Mouse (Mus musculus): ENCODE data around the gene Bdh1. TPM values are rescaled to one million over a fixed set of nuclear protein-coding genes. Genes with fewer than 3 reads are reported as not detected.

Bdh1 gene
- polyA plus RNA-seq, 1 experiment from 2014 or later, result 143 TPM

DNA sequence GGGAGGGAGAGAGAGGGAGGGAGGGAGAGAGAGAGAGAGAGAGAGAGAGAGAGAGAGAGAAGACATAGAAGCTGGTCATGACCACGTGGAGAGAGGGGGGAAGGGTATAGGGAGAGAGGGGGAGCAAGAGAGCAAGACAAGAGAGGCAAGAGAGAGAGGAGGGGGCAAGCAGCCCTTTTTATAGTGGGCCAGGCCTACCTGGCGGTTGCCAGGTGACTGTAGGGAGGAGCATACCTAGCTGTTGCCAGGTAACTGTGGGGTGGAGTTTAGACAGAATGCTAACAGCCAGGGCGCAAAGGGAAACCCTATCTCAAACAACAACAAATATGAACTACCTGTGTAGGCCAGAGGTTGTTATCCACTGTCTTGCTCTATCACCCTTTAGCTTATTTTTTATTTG lies 8.3 kb upstream of the Bdh1 start:
- Histone ChIP-seq H3K4me1 (no peaks in the 10 kb centered on the region), H3K27me3 (replicated peaks) (no peaks in the 10 kb centered on the region), H3K36me3 (no peaks in the 10 kb centered on the region), H3K27ac (replicated peaks) (no peak overlapping the region), H3K4me2 (no peak overlapping the region), H3K9ac (replicated peaks) (no peak overlapping the region), H3K4me3 (replicated peaks) (no peak overlapping the region), H3K9me3 (replicated peaks) (no peaks in the 10 kb centered on the region)
- ATAC-seq (ENCODE audit: low FRiP score), result no peak
- 63% methylated on average over 3 of the region's 3 CpGs for WGBS

DNA sequence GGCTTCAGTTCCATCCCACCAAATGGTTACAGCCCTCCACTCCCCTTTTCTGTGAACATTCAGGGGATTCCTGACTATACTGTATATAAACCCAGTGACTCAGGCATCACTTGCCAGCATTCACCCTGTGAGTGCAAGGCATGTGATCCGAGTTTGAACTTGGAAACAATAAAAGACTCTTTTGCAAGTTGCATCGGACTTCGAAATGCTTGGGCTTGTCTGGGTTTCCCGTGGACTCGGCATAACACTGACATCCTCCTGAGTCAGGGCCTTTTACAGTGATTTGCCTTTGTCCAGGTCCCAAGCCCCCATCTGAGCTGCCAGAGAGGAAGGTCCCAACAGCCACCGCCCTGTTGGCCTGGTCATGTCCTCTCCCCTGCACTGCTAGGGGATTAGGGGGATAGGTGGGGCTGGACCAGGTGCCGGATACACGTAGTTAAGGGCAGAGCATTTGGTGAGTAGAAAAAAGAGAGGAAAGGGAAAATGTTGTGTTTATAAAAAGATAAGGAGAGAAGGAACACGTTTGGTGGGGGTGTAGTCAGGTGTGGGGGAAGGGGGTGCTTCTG lies 6.1 kb upstream of the Bdh1 start:
- 61% methylated on average over 9 of the region's 9 CpGs for WGBS
- Histone ChIP-seq H3K4me2 (no peak overlapping the region), H3K36me3 (no peaks in the 10 kb centered on the region), H3K4me1 (no peaks in the 10 kb centered on the region), H3K4me3 (replicated peaks) (no peak overlapping the region), H3K27ac (replicated peaks) (no peak overlapping the region), H3K9me3 (replicated peaks) (no peaks in the 10 kb centered on the region), H3K27me3 (replicated peaks) (no peaks in the 10 kb centered on the region), H3K9ac (replicated peaks) (no peak overlapping the region)
- no peak for ATAC-seq (ENCODE audit: low FRiP score)

DNA sequence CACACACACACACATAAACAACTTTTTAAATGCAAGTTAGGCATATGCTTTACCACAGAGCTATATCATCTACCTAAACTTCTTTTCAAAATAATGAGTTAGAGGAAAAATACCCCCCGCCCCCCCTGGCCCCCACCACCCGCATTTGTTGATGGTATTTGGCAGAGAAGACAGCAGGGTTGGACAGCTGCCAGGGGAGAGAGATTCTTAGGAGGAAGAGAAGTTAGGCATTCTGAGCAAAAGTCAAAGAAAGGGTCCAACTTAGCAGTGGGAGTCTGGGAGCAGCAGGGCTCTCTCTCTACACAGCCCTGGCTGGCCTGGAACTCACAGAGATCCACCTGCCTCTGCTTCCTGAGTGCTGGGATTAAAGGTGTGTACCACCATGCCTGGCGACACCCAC lies 3.4 kb upstream of the Bdh1 start:
- Histone ChIP-seq H3K27me3 (replicated peaks) (no peaks in the 10 kb centered on the region), H3K36me3 (no peaks in the 10 kb centered on the region), H3K4me1 (no peaks in the 10 kb centered on the region), H3K27ac (replicated peaks) (no peak overlapping the region), H3K4me2 (no peak overlapping the region), H3K4me3 (replicated peaks) (no peak overlapping the region), H3K9ac (replicated peaks) (no peak overlapping the region), H3K9me3 (replicated peaks) (no peaks in the 10 kb centered on the region)
- ATAC-seq (ENCODE audit: low FRiP score), result no peak
- WGBS, result 77% methylated on average over 3 of the region's 3 CpGs

DNA sequence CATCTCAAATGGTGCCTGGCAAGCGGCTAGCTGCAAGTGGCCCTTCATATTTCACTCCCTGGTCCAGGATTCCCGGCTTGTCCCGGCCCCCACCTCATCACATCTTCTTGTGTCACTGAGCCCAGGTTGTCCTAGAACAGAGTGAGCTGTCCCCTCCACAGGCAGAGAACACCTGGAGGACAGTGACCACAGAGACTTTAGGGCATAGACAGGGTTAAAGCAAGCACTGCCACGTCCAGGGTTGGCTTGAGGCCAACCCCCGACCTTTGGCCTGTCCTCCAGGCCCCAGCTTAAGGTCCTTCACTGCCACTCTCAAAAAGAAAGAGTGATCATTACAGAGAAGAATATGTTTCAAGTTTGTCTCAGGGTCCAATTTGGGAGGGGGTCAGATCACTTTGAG lies 2.6 kb upstream of the Bdh1 start:
- ATAC-seq (ENCODE audit: low FRiP score), result no peak
- 76% methylated on average over 5 of the region's 5 CpGs for WGBS
- no peaks in the 10 kb centered on the region for H3K4me1 ChIP-seq

DNA sequence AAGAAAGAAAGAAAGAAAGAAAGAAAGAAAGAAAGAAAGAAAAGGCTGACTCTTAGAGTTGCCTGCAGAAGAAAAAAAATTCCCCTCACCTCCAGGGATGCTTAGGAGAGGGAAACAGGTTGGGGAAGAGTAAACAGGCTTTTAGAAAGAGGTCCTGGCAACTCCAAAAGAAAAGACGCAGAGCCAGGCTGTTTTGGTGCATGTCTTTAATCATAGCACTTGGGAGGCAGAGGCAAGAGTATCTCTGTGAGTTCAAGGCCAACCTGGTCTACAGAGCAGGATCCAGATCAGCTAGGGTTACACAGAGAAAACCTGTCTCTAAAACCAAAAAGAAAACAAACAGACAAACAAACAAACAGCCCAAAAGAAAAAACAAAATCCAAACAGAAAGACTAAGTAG lies 642 bp downstream of the Bdh1 start:
- no peaks in the 10 kb centered on the region; the same call in 1 of the 2 replicates for H3K27me3 ChIP-seq (replicated peaks)
- no peak for ATAC-seq (ENCODE audit: low FRiP score)
- H3K9ac ChIP-seq (replicated peaks), result no peak overlapping the region
- no peak overlapping the region for H3K4me3 ChIP-seq (replicated peaks)
- H3K4me1 ChIP-seq, result no peaks in the 10 kb centered on the region; the same call in 1 of the 2 replicates
- WGBS, result 61% methylated on average over 1 of the region's 1 CpGs
- H3K27ac ChIP-seq (replicated peaks), result no peak overlapping the region
- no peak overlapping the region for H3K4me2 ChIP-seq
- H3K9me3 ChIP-seq (replicated peaks), result no peaks in the 10 kb centered on the region
- H3K36me3 ChIP-seq, result no peaks in the 10 kb centered on the region

More for the DNA sequence above, 2.6 kb upstream of the Bdh1 start:
- Histone ChIP-seq H3K9me3 (replicated peaks) (no peaks in the 10 kb centered on the region), H3K27me3 (replicated peaks) (no peaks in the 10 kb centered on the region), H3K9ac (replicated peaks) (no peak overlapping the region), H3K4me3 (replicated peaks) (no peak overlapping the region), H3K36me3 (no peaks in the 10 kb centered on the region), H3K27ac (replicated peaks) (no peak overlapping the region), H3K4me2 (no peak overlapping the region)

DNA sequence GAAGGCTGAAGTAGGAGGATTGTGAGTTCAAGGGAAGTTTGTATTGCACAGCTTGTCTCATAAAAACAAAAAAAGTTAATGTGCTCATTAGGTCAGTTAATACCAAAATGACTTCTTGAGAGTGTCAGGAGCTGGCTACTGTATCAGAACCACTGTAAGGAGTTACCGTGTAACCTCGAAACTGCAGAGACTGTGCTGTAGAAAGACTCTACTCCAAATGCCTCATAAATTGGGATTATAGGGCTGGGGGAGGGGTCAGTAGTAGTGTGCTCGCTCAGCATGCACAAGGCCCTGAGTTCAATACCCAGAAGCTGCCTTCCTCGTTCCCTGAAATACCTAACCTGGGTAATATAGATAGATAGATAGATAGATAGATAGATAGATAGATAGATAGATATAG lies 1.3 kb downstream of the Bdh1 start:
- 84% methylated on average over 4 of the region's 4 CpGs for WGBS
- Histone ChIP-seq H3K27ac (replicated peaks) (no peak overlapping the region), H3K4me3 (replicated peaks) (no peak overlapping the region), H3K9ac (replicated peaks) (no peak overlapping the region), H3K27me3 (replicated peaks) (no peaks in the 10 kb centered on the region; the same call in 1 of the 2 replicates), H3K4me1 (peaks cover 4% of the 10 kb centered on the region; the same call in 1 of the 2 replicates), H3K4me2 (no peak overlapping the region), H3K9me3 (replicated peaks) (no peaks in the 10 kb centered on the region), H3K36me3 (no peaks in the 10 kb centered on the region)
- ATAC-seq (ENCODE audit: low FRiP score), result no peak

DNA sequence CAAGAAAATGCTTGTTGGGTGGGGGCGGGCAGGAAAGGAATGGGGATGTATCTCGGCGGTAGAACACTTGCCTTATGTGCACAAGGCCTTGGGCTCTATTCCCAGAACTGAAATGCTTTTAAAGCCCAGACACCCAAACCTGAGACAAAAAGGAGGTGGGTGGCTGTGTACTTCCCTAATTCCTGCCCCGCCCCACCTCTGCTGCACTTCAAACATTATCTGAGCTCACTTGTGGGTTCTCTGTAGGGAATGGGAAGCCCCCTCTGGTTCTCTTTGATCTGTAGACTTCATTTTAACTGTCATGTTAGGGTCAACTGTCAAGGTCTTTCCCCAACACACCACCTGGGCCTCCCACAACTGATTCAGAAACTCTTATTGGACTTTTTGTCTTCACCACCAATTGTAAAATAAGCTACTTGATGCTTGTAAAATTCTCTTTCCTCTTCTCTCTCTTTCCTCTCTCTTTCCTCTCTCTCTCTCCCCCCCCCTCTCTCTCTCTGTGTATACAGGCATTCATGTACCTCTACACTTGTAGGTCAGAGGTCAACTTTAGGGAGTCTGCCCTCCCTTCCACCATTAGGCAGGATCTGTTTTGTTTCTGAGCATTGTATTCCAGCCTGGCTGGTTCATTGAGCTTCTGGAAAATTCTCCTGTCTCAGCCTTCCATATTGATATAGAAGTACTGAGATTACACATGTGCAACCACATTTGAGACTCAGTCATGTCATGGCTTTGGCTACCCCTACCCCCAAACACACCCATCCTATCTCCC lies 2.5 kb downstream of the Bdh1 start:
- H3K27me3 ChIP-seq (replicated peaks), result no peaks in the 10 kb centered on the region; the same call in 1 of the 2 replicates
- no peak overlapping the region for H3K4me2 ChIP-seq
- H3K27ac ChIP-seq (replicated peaks), result no peak overlapping the region
- H3K9ac ChIP-seq (replicated peaks), result no peak overlapping the region
- no peak overlapping the region for H3K4me3 ChIP-seq (replicated peaks)
- H3K36me3 ChIP-seq, result no peaks in the 10 kb centered on the region
- H3K9me3 ChIP-seq (replicated peaks), result no peaks in the 10 kb centered on the region
- peaks cover 4% of the 10 kb centered on the region; the same call in 1 of the 2 replicates for H3K4me1 ChIP-seq
- 88% methylated on average over 4 of the region's 4 CpGs for WGBS
- ATAC-seq (ENCODE audit: low FRiP score), result no peak

DNA sequence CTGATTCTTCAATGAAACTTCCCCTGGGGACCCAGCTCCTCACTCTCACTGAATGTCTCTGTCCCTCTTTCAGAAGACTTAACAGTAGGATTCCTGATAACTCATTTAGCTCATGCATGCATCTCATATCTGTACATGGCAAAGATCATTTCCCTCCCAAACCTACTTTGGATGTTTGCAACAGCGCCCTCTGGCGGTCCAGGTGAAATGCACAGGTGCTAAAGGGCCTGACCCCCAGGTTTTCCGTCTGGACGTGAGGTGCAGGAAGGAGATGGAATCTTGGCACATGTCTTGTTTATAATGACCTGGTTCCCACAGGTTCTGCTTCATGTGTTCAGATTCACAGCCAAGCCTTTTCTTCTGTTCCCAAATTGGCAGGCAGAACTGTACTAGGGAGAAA lies 3.4 kb downstream of the Bdh1 start:
- no peaks in the 10 kb centered on the region; the same call in 1 of the 2 replicates for H3K27me3 ChIP-seq (replicated peaks)
- no peaks in the 10 kb centered on the region for H3K36me3 ChIP-seq
- H3K4me1 ChIP-seq, result peaks cover 10% of the 10 kb centered on the region
- no peak overlapping the region for H3K4me2 ChIP-seq
- H3K9ac ChIP-seq (replicated peaks), result no peak overlapping the region
- H3K27ac ChIP-seq (replicated peaks), result no peak overlapping the region
- 2% methylated on average over 4 of the region's 4 CpGs for WGBS
- no peak overlapping the region for H3K4me3 ChIP-seq (replicated peaks)
- H3K9me3 ChIP-seq (replicated peaks), result no peaks in the 10 kb centered on the region
- ATAC-seq (ENCODE audit: low FRiP score), result no peak

DNA sequence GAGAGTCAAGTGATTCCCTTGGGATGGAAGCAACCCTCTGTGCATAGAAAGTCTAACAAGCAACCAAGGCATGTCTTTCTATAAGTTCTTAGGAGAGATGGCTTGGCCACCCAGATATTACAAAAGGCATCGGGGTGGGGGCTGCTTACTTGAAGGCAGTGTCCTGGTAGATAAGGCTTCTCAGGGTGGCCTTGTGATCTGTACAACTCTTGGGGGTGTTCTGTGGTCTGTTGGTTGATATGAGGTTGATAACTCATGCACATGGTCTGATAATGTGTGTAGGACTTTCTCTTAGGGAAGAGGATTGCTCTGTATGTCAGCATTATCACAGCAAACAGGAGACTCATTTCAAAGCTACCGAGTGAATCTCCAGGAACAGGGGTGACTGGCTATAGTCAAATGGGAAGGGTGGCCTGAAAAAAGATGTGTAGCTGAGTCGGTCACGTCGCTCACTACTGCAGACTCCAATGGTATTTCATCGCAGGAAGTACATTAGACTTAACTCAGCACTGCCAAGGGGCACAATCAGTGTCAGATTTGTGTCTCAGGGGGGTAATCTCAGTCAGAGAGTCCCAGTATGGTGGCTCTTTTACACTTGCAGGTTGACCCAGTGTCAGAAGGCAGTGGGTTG lies 4.5 kb downstream of the Bdh1 start:
- Histone ChIP-seq H3K4me1 (peaks cover 21% of the 10 kb centered on the region), H3K4me2 (no peak overlapping the region), H3K4me3 (replicated peaks) (no peak overlapping the region), H3K9me3 (replicated peaks) (no peaks in the 10 kb centered on the region), H3K36me3 (no peaks in the 10 kb centered on the region), H3K27ac (replicated peaks) (no peak overlapping the region), H3K9ac (replicated peaks) (no peak overlapping the region), H3K27me3 (replicated peaks) (no peaks in the 10 kb centered on the region; the same call in 1 of the 2 replicates)
- ATAC-seq (ENCODE audit: low FRiP score), result no peak
- 86% methylated on average over 6 of the region's 6 CpGs for WGBS

DNA sequence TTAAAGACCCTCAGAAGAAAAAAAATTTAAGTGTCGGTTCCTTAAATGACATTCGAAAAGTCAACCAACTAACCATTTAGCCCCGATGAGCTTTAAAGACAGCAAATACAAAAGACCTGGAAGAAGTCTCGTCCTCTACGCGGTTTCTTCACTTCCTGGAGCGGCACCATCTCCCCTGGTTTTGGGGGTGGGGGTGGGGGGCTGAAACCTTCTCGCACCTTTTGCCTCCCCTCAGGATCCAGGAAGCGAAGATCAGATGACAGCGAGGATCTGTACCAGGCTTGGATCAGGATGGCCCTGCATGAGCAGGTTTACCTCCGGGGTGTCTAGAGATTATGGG lies 6.2 kb downstream of the Bdh1 start:
- H3K27me3 ChIP-seq (replicated peaks), result no peaks in the 10 kb centered on the region; the same call in 1 of the 2 replicates
- ATAC-seq (ENCODE audit: low FRiP score), result no peak; the same call in 1 of the 2 replicates
- H3K9me3 ChIP-seq (replicated peaks), result no peaks in the 10 kb centered on the region
- peaks cover 29% of the 10 kb centered on the region for H3K4me1 ChIP-seq
- H3K36me3 ChIP-seq, result no peaks in the 10 kb centered on the region
- H3K27ac ChIP-seq (replicated peaks), result peak overlapping the region; percentile 96
- H3K4me2 ChIP-seq, result peak overlapping the region; percentile 72
- WGBS, result 5% methylated on average over 11 of the region's 11 CpGs
- peak overlapping the region; percentile 81 for H3K9ac ChIP-seq (replicated peaks)
- H3K4me3 ChIP-seq (replicated peaks), result peak overlapping the region; percentile 61

DNA sequence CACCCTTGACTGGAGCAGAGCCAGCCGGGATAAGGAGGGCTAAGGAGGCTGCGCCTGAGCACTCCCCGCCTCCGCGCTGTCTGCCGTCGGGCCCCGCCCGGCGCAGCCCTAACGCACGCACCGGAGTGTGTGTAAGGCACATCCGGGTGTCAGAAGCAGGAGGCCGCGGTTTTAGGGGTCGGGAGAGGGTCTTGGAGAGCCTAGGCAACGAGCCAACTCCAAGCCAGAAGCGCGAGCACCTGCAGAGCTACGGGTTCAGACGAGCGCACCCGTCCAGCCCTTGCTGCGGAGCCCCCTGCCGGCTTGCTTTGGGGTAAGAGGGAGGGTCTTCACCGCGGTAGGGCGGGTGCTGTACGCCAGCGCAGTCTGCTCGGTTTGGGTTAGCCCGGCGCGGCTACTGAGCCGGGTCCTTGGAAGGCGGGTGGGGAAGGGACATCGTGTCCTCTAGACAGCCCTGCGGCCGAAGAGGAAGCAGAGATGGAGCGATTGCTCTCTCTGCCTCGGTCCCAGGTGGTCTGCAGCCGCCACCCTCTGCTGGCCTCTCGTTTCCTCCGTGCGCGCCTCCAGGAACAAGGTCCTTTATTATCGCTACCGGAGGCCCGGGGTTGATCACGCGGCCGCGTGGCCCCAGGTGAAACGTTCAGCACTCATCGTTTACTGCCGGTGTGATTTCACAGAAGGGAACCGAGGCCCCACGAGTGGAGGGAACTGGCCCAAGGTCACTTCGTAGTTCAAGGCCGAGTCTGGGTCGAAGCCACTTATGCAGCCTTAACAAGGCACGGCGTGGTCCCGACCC lies 6.8 kb downstream of the Bdh1 start:
- peaks cover 35% of the 10 kb centered on the region for H3K4me1 ChIP-seq
- ATAC-seq (ENCODE audit: low FRiP score), result peak; percentile 74
- H3K9me3 ChIP-seq (replicated peaks), result no peaks in the 10 kb centered on the region
- peak overlapping the region; percentile 81 for H3K9ac ChIP-seq (replicated peaks)
- H3K27ac ChIP-seq (replicated peaks), result peak overlapping the region; percentile 96
- no peaks in the 10 kb centered on the region for H3K36me3 ChIP-seq
- WGBS, result under 1% methylated on average over 65 of the region's 65 CpGs
- peak overlapping the region; percentile 72 for H3K4me2 ChIP-seq
- no peaks in the 10 kb centered on the region; the same call in 1 of the 2 replicates for H3K27me3 ChIP-seq (replicated peaks)
- H3K4me3 ChIP-seq (replicated peaks), result peak overlapping the region; percentile 61

Data from neural tube, embryonic 15.5 days (tissue).